Mouse (Mus musculus): ENCODE measurements around the gene Elf3.
"Not testable (repeated sequence)": the region's sequence is repeated elsewhere in the genome, so short reads cannot be mapped to it uniquely, and the experiment has no call there.

The Elf3 gene

GRCm38 (mm10) chr1:135240206-135240605 lies 18.2 kb downstream of the Elf3 start:
- in situ Hi-C loops (cut with MseI, MboI) = not testable (repeated sequence)

- in situ Hi-C loops (cut with MseI, MboI) = no loop called here
These were observed 21.1 kb downstream of the Elf3 start for GRCm38 (mm10) chr1:135237131-135237851.

GRCm38 (mm10) chr1:135234771-135235170 lies 23.6 kb downstream of the Elf3 start:
- in situ Hi-C loops (cut with MseI, MboI) = no loop called here

- in situ Hi-C loops (cut with MseI, MboI) = no loop called here
These were observed 24.4 kb downstream of the Elf3 start for GRCm38 (mm10) chr1:135233961-135234360.

GRCm38 (mm10) chr1:135231878-135232277 lies 26.5 kb downstream of the Elf3 start:
- in situ Hi-C loops (cut with MseI, MboI) = not testable (repeated sequence)

GRCm38 (mm10) chr1:135227339-135227950 lies 30.9 kb downstream of the Elf3 start:
- in situ Hi-C loops (cut with MseI, MboI) = no loop called here

GRCm38 (mm10) chr1:135224981-135225604 lies 33.3 kb downstream of the Elf3 start:
- in situ Hi-C loops (cut with MseI, MboI) = no loop called here

GRCm38 (mm10) chr1:135224147-135224546 lies 34.2 kb downstream of the Elf3 start:
- in situ Hi-C loops (cut with MseI, MboI) = no loop called here

GRCm38 (mm10) chr1:135217607-135218233 lies 40.6 kb downstream of the Elf3 start:
- in situ Hi-C loops (cut with MseI, MboI) = no loop called here

- in situ Hi-C loops (cut with MseI, MboI) = no loop called here
These were observed 44.4 kb downstream of the Elf3 start for GRCm38 (mm10) chr1:135213772-135214640.

- in situ Hi-C loops (cut with MseI, MboI) = no loop called here
These were observed 47.9 kb downstream of the Elf3 start for GRCm38 (mm10) chr1:135210421-135210820.

GRCm38 (mm10) chr1:135208716-135209115 lies 49.7 kb downstream of the Elf3 start:
- in situ Hi-C loops (cut with MseI, MboI) = no loop called here

- in situ Hi-C loops (cut with MseI, MboI) = no loop called here
These were observed 51.6 kb downstream of the Elf3 start for GRCm38 (mm10) chr1:135206586-135207339.

- in situ Hi-C loops (cut with MseI, MboI) = no loop called here
These were observed 53.1 kb downstream of the Elf3 start for GRCm38 (mm10) chr1:135205257-135205656.

GRCm38 (mm10) chr1:135204196-135205126 lies 53.9 kb downstream of the Elf3 start:
- in situ Hi-C loops (cut with MseI, MboI) = no loop called here

All from mouse trophoblast stem cell (cell line).